Mouse (Mus musculus) lung, postnatal 0 days (tissue): ENCODE measurements around the gene Usp9x. TPM values are rescaled to one million over a fixed set of nuclear protein-coding genes. Genes with fewer than 3 reads are reported as not detected.
A peak's percentile ranks its signal among the peaks of the same experiment; 100 is the strongest.

ENCODE experiments used
- ATAC-seq: fragments of 200-750 bp; cut with Nextera tagmentation; 2 replicates; pipeline ENCODE4 v1.8.0; 2017; ENCODE audit warnings: moderate library complexity
- DNase-seq: peaks from one replicate; pipeline ENCODE4 v3.0.0-alpha.2; 2016; ENCODE audit warnings: low spot score
- H3K27ac ChIP-seq: fragments of 300-500 bp; sonication (generic); 2 replicates; pipeline ENCODE4 v1.5.1; 2014; ENCODE audit warnings: antibody characterized with exemption, mild to moderate bottlenecking, low read length, mixed read lengths
- H3K27me3 ChIP-seq: fragments of 300-500 bp; sonication (generic); replicated peaks from 2 replicates; pipeline ENCODE4 v1.6.1; 2014; ENCODE audit warnings: low read length, mixed read lengths; ENCODE audit not compliant: insufficient read depth
- H3K36me3 ChIP-seq: fragments of 300-500 bp; sonication (generic); 2 replicates; pipeline ENCODE4 v1.6.1; 2014; ENCODE audit warnings: low read length, mixed read lengths; ENCODE audit not compliant: insufficient read depth
- H3K4me1 ChIP-seq: fragments of 300-500 bp; sonication (generic); 2 replicates; pipeline ENCODE4 v1.6.1; 2014; ENCODE audit warnings: antibody characterized with exemption, low read depth, low read length, mixed read lengths; ENCODE audit not compliant: insufficient read depth
- H3K4me2 ChIP-seq: fragments of 300-500 bp; sonication (generic); replicated peaks from 2 replicates; pipeline ENCODE4 v1.6.1; 2014; ENCODE audit warnings: low read depth, mild to moderate bottlenecking, low read length, moderate library complexity, mixed read lengths
- H3K4me3 ChIP-seq: fragments of 300-500 bp; sonication (generic); 2 replicates; pipeline ENCODE4 v1.5.1; 2014; ENCODE audit warnings: low read depth, low read length
- H3K9ac ChIP-seq: fragments of 300-500 bp; sonication (generic); replicated peaks from 2 replicates; pipeline ENCODE4 v1.6.1; 2014; ENCODE audit warnings: low read depth, mild to moderate bottlenecking
- H3K9me3 ChIP-seq: fragments of 300-500 bp; sonication (generic); 2 replicates; pipeline ENCODE4 v1.6.1; 2016; ENCODE audit warnings: low read length, mixed read lengths
- CTCF ChIP-seq: IDR thresholded peaks from 2 replicates; pipeline ENCODE4 v1.5.1; 2016; ENCODE audit warnings: antibody characterized with exemption, mild to moderate bottlenecking
- EP300 ChIP-seq: IDR thresholded peaks from 2 replicates; pipeline ENCODE4 v1.6.1; 2016; ENCODE audit warnings: antibody characterized with exemption, mild to moderate bottlenecking, control low read depth
- WGBS: fragments of 180-500 bp; shearing (Covaris S2); extraction: QIAGEN DNeasy Blood & Tissue Kit; methylation state at CpG from one replicate; pipeline ENCODE4 v1.1.7; 2014; 5-methylcytosine and 5-hydroxymethylcytosine counted together
- polyA plus RNA-seq: library from polyadenylated mRNA; unstranded; fragments of >200 nt; fragmentation: Nextera tagmentation; extraction: Ambion mirVana; gene quantifications from 2 replicates; pipeline ENCODE4 v1.2.1, GENCODE M21; 2015

The Usp9x gene
- 21.0 and 21.2 TPM in 2 replicates for polyA plus RNA-seq

DNA sequence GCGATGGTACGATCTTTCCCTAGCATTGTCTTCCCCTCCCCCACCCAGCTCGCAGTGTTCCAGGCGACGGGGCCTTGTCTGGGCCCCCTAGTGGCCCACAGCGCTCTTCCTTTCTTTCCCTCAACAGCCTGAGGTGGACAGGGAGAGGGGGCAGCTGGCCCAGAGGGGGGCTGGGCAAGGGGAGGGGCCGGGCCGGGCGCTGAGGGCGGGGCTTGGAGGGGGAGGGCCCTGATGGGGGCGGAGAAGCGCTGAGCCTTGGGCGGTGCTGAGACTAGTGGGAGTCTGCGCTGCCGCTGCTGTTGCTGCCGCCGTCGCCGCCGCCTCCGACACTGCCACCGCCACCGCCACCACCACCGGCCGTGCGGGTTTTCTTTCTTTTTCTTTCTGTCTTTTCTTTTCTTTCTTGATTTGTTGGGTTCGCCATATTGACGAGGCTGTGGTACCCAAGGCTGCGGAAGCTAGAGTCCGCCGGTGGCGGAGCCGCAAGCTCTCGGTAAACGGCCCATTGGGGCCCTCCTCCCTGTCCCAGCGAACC is at the start of gene Usp9x:
Gene Usp9x, plus strand, starts transcription at position 258 of the 535 bp plus-strand sequence.
- TF ChIP-seq EP300 (peak; percentile 65), CTCF (peak; percentile 77)
- peak within 1 kb of the TSS; percentile 96 for H3K27ac ChIP-seq
- no peaks in the 10 kb centered on the region for H3K36me3 ChIP-seq
- peak; percentile 89 for ATAC-seq
- H3K4me3 ChIP-seq: peak within 1 kb of the TSS; percentile 73
- no peaks in the 10 kb centered on the region for H3K27me3 ChIP-seq
- DNase-seq: peak; percentile 95
- peak within 1 kb of the TSS; percentile 76 for H3K9ac ChIP-seq
- 9% methylated on average over 15 of the region's 36 CpGs for WGBS
- H3K9me3 ChIP-seq: no peaks in the 10 kb centered on the region
- H3K4me1 ChIP-seq: no peaks in the 10 kb centered on the region
- H3K4me2 ChIP-seq: peak within 1 kb of the TSS; percentile 56

DNA sequence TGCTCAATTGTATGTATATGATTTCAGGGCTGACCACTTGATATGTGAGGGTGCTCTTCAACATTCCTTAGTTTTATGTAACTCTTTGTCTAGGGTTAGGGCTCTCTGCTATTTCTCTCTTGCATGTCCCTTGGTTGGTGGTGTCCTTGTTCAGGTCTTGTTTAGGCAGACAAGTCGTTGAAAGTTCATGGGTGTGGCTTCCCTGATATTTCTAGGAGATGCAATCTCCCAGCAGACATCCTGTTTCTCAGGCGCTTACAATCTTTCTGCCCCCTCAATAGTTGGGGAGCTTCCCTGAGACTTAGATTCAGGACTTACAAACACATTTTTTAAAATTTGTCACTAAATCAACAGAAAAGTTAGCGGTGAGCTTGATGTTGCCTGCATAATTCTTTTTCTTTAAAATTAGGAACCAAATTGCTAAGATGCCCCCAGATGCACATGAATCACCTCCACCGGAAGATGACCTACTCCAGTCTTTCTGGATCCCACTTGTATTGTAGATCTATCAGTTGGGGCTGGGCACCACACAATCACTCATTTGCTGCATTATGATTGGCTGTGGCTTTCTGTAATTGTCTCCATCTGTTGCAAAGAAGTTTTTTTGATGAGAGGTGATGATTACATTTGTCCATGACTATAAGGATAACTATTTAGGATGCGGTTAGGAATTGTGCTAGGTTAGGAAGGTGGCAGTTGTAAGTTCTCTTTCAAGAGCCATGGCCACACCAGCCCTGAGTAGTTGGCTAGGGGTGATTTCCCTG is 48.6 kb upstream of the Usp9x start:
- H3K27ac ChIP-seq: no peak overlapping the region
- H3K4me2 ChIP-seq: no peak overlapping the region
- H3K4me1 ChIP-seq: no peaks in the 10 kb centered on the region
- H3K4me3 ChIP-seq: no peak overlapping the region
- no peak overlapping the region for H3K9ac ChIP-seq
- no peaks in the 10 kb centered on the region for H3K36me3 ChIP-seq
- TF ChIP-seq EP300 (no peak), CTCF (no peak)
- 68% methylated on average over 5 of the region's 5 CpGs for WGBS
- H3K27me3 ChIP-seq: no peaks in the 10 kb centered on the region
- no peaks in the 10 kb centered on the region for H3K9me3 ChIP-seq
- no peak for DNase-seq
- ATAC-seq: no peak

DNA sequence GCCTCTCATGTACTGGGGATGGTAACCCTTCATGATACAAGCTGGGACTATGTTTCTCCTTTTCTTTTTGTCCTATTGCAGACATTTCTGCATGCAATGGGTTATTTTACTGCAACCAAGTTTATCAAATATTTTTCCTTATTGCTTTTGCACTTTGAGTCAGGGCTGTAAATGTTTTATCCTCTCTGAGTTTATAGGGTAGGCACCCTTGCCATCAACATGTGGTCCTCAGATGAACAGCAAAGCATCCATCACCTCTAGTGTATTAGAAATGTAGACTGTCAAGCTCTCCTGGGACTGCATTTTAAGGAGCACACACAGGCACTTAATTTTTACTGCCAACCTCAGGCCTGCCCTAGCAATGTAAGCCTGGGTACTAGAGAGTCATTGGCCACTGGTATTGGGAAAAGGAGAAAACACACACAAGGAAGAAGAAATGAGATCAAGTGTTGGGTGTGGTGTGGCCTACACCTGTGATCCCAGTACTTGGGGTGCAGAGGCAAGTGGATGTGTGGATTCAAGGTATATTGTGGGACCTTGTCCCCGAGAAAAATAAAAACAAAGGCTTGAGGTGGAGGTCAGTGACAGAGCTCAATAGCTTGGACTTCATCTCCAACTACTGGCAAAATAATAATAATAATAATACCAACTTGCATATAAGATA is 46.6 kb upstream of the Usp9x start:
- no peaks in the 10 kb centered on the region for H3K4me1 ChIP-seq
- no peak overlapping the region for H3K4me3 ChIP-seq

DNA sequence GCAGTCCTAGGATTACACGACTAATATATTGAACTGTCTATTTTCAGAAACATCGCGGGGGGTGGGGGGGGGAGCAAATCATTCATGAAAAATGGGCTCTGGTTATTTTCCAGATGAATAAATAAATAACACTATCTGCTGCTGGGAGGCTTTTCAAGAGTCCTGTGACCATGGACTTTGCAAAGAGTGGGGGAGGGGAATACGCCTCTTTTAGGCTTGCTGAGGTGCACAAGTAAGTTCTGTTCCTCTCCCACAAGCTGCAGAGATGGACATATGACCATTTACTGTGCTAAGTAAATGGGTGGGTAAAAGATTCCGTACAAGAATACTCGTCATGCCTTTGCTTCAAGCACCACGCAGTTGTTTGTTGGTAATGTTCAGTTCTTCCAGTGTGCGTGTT is 46.0 kb upstream of the Usp9x start:
- no peak overlapping the region for H3K4me2 ChIP-seq
- WGBS: 71% methylated on average over 8 of the region's 8 CpGs
- TF ChIP-seq CTCF: no peak
- TF ChIP-seq EP300: no peak
- no peak for DNase-seq
- no peak overlapping the region for H3K27ac ChIP-seq
- H3K9ac ChIP-seq: no peak overlapping the region
- no peaks in the 10 kb centered on the region for H3K36me3 ChIP-seq
- no peaks in the 10 kb centered on the region for H3K4me1 ChIP-seq
- H3K9me3 ChIP-seq: no peaks in the 10 kb centered on the region
- H3K4me3 ChIP-seq: no peak overlapping the region
- H3K27me3 ChIP-seq: no peaks in the 10 kb centered on the region
- no peak for ATAC-seq

More for the DNA sequence above, 46.6 kb upstream of the Usp9x start:
- Histone ChIP-seq H3K36me3 (no peaks in the 10 kb centered on the region), H3K9me3 (no peaks in the 10 kb centered on the region), H3K9ac (no peak overlapping the region), H3K27ac (no peak overlapping the region), H3K4me2 (no peak overlapping the region), H3K27me3 (no peaks in the 10 kb centered on the region)
- DNase-seq: no peak
- TF ChIP-seq CTCF (no peak), EP300 (no peak)
- 75% methylated on average over 1 of the region's 1 CpGs for WGBS
- no peak for ATAC-seq

DNA sequence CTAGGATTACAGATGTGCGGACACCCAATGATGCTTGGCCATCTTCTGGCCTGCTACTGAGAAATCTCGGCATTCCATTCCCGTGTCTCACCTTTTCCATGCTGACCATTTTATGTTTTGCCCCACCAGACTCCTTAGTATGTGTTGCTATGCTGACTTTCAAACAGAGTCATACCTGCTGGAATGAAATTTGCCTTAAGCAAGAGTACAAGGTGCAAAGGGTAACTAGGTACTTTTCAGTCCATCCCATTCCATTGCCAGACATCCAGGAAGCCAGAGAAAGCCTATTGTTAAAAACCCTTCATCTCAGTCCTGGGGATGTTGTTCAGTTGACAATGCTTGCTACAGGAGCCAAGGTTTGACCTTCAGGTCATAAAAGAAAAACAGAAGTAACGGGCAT is 43.1 kb upstream of the Usp9x start:
- H3K9ac ChIP-seq: no peak overlapping the region
- TF ChIP-seq EP300 (no peak), CTCF (no peak)
- H3K9me3 ChIP-seq: no peaks in the 10 kb centered on the region
- DNase-seq (no peak), ATAC-seq (no peak)
- 82% methylated on average over 4 of the region's 4 CpGs for WGBS
- no peak overlapping the region for H3K4me3 ChIP-seq
- no peaks in the 10 kb centered on the region for H3K27me3 ChIP-seq
- H3K36me3 ChIP-seq: no peaks in the 10 kb centered on the region
- H3K27ac ChIP-seq: no peak overlapping the region
- H3K4me2 ChIP-seq: no peak overlapping the region
- no peaks in the 10 kb centered on the region for H3K4me1 ChIP-seq

DNA sequence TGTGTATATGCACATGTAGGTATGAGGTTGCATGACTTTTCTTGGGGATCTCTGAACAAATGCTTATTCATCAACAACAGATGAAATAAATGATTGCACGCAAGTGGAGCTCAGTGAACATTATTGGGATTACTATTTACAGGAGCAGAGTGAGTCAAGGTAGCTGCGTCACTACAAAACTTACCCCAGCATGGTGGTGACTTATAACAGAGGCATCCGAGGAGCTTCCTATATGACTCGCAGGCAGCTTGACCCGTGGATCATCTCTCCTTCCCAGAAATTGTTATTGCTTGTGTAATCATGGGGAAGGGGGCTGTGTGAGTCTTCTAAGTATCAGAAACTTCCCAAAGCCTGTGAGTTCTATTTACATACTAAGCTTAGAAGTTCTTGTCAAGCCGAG is 41.3 kb upstream of the Usp9x start:
- DNase-seq: no peak
- Histone ChIP-seq H3K9ac (no peak overlapping the region), H3K4me1 (no peaks in the 10 kb centered on the region), H3K27me3 (no peaks in the 10 kb centered on the region), H3K27ac (no peak overlapping the region), H3K36me3 (no peaks in the 10 kb centered on the region), H3K4me3 (no peak overlapping the region), H3K4me2 (no peak overlapping the region), H3K9me3 (no peaks in the 10 kb centered on the region)
- ATAC-seq: no peak
- 82% methylated on average over 6 of the region's 6 CpGs for whole genome bisulfite sequencing
- TF ChIP-seq CTCF: no peak
- no peak for TF ChIP-seq EP300
